Mouse (Mus musculus) MEL (cell line): ENCODE measurements around the gene Otud5. TPM values are rescaled to one million over a fixed set of nuclear protein-coding genes. Genes with fewer than 3 reads are reported as not detected.

Source experiments
- DNase-seq: peaks from one replicate; pipeline ENCODE4 v3.0.0; 2011; ENCODE audit warnings: low read depth, low spot score
- H3K27ac ChIP-seq: 2 replicates; pipeline ENCODE4 v1.5.1; 2012; ENCODE audit warnings: low read depth, mild to moderate bottlenecking, control low read depth, low read length, moderate library complexity; ENCODE audit not compliant: control insufficient read depth
- H3K27me3 ChIP-seq, 2 experiments: fragments of 150-350 bp in 1 of 2; sonication (generic) in 1 of 2; 2 replicates each; pipeline ENCODE4 v1.6.1; 2012; ENCODE audit warnings: low read length in 2 of 2, mild to moderate bottlenecking in 2 of 2, improper control_type of control experiment in 1 of 2, moderate library complexity in 1 of 2; ENCODE audit not compliant: insufficient read depth in 2 of 2, control insufficient read depth in 1 of 2
- H3K36me3 ChIP-seq, 2 experiments: 2 replicates each; pipeline ENCODE4 v1.6.1; 2012 to 2014; ENCODE audit warnings: low read length in 2 of 2, improper control_type of control experiment in 1 of 2, inconsistent platforms in 1 of 2, mild to moderate bottlenecking in 1 of 2; ENCODE audit not compliant: insufficient read depth in 2 of 2, control insufficient read depth in 1 of 2
- H3K4me1 ChIP-seq, 2 experiments: fragments of 150-350 bp in 1 of 2; sonication (generic) in 1 of 2; 2 replicates each; pipeline ENCODE4 v1.6.1; 2012; ENCODE audit warnings: low read length in 2 of 2, improper control_type of control experiment in 1 of 2, mild to moderate bottlenecking in 1 of 2; ENCODE audit not compliant: insufficient read depth in 2 of 2, control insufficient read depth in 1 of 2
- H3K4me3 ChIP-seq, 2 experiments: fragments of 150-350 bp in 1 of 2; sonication (generic) in 1 of 2; 2 replicates each; pipeline ENCODE4 v1.5.1; 2012; ENCODE audit warnings: low read depth in 2 of 2, low read length in 2 of 2, mild to moderate bottlenecking in 2 of 2, moderate library complexity in 2 of 2, control low read depth in 1 of 2, improper control_type of control experiment in 1 of 2; ENCODE audit not compliant: control insufficient read depth in 1 of 2, insufficient read depth in 1 of 2
- H3K79me2 ChIP-seq: 2 replicates; pipeline ENCODE4 v1.6.1; 2012; ENCODE audit warnings: mild to moderate bottlenecking, low read length, moderate library complexity; ENCODE audit not compliant: control insufficient read depth, poor library complexity, insufficient read depth
- H3K9ac ChIP-seq: 2 replicates; pipeline ENCODE4 v1.6.1; 2012; ENCODE audit warnings: low read depth, mild to moderate bottlenecking, control low read depth, low read length, moderate library complexity; ENCODE audit not compliant: control insufficient read depth, poor library complexity, severe bottlenecking
- H3K9me3 ChIP-seq: fragments of 150-350 bp; sonication (generic); replicated peaks from 2 replicates; pipeline ENCODE4 v1.6.1; 2012; ENCODE audit warnings: mild to moderate bottlenecking, low read length, improper control_type of control experiment, moderate library complexity; ENCODE audit not compliant: insufficient read depth
- BHLHE40 ChIP-seq: IDR thresholded peaks from 2 replicates; pipeline ENCODE4 v1.6.1; 2012; ENCODE audit warnings: low read depth, mild to moderate bottlenecking, inconsistent platforms, low read length, improper control_type of control experiment, borderline replicate concordance
- CHD2 ChIP-seq: IDR thresholded peaks from 2 replicates; pipeline ENCODE4 v1.6.1; 2011; ENCODE audit warnings: low read length, improper control_type of control experiment
- CTCF ChIP-seq, 3 experiments: IDR thresholded peaks in 2 of 3; conservative IDR thresholded peaks in 1 of 3; 2 replicates each; pipeline ENCODE4 v1.5.1; 2011 to 2012; ENCODE audit warnings: low read length in 3 of 3, low read depth in 2 of 3, mild to moderate bottlenecking in 2 of 3, improper control_type of control experiment in 1 of 3, inconsistent platforms in 1 of 3, mixed read lengths in 1 of 3, moderate library complexity in 1 of 3; ENCODE audit not compliant: control insufficient read depth in 1 of 3, insufficient read depth in 1 of 3, poor library complexity in 1 of 3, severe bottlenecking in 1 of 3
- E2F4 ChIP-seq: IDR thresholded peaks from 2 replicates; pipeline ENCODE4 v1.6.1; 2011; ENCODE audit warnings: low read depth, low read length, improper control_type of control experiment, borderline replicate concordance
- ELF1 ChIP-seq: IDR thresholded peaks from 2 replicates; pipeline ENCODE4 v1.6.1; 2014; ENCODE audit warnings: low read depth, mild to moderate bottlenecking, inconsistent platforms, low read length, improper control_type of control experiment, moderate library complexity
- EP300 ChIP-seq, 2 experiments: IDR thresholded peaks; 2 replicates each; pipeline ENCODE4 v1.6.1; 2011; ENCODE audit warnings: improper control_type of control experiment in 2 of 2, low read length in 2 of 2, low read depth in 1 of 2, mild to moderate bottlenecking in 1 of 2
- ETS1 ChIP-seq: IDR thresholded peaks from 2 replicates; pipeline ENCODE4 v1.6.1; 2012; ENCODE audit warnings: low read depth, mild to moderate bottlenecking, inconsistent platforms, low read length, improper control_type of control experiment, moderate library complexity
- GABPA ChIP-seq: IDR thresholded peaks from 2 replicates; pipeline ENCODE4 v1.6.1; 2012; ENCODE audit warnings: low read depth, mild to moderate bottlenecking, inconsistent platforms, low read length, improper control_type of control experiment, moderate library complexity
- GATA1 ChIP-seq: IDR thresholded peaks from 2 replicates; pipeline ENCODE4 v1.6.1; 2011; ENCODE audit warnings: low read depth, low read length, improper control_type of control experiment
- HCFC1 ChIP-seq: IDR thresholded peaks from 2 replicates; pipeline ENCODE4 v1.6.1; 2012; ENCODE audit warnings: low read depth, mild to moderate bottlenecking, inconsistent platforms, low read length, improper control_type of control experiment, moderate library complexity
- JUND ChIP-seq: IDR thresholded peaks from 2 replicates; pipeline ENCODE4 v1.6.1; 2011; ENCODE audit warnings: low read depth, mild to moderate bottlenecking, improper control_type of control experiment, low read length
- KAT2A ChIP-seq: conservative IDR thresholded peaks from 2 replicates; pipeline ENCODE4 v1.6.1; 2012; ENCODE audit warnings: low read depth, low read length, improper control_type of control experiment, inconsistent platforms
- MAX ChIP-seq: IDR thresholded peaks from 2 replicates; pipeline ENCODE4 v1.6.1; 2011; ENCODE audit warnings: low read length, improper control_type of control experiment
- MAZ ChIP-seq: IDR thresholded peaks from 2 replicates; pipeline ENCODE4 v1.6.1; 2012; ENCODE audit warnings: low read depth, mild to moderate bottlenecking, inconsistent platforms, low read length, improper control_type of control experiment
- MEF2A ChIP-seq: IDR thresholded peaks from 2 replicates; pipeline ENCODE4 v1.6.1; 2014; ENCODE audit warnings: low read depth, mild to moderate bottlenecking, inconsistent platforms, low read length, improper control_type of control experiment; ENCODE audit not compliant: poor library complexity, insufficient replicate concordance, severe bottlenecking; ENCODE audit errors: extremely low read depth
- MXI1 ChIP-seq: IDR thresholded peaks from 2 replicates; pipeline ENCODE4 v1.6.1; 2011; ENCODE audit warnings: mild to moderate bottlenecking, low read depth, low read length, improper control_type of control experiment
- MYB ChIP-seq: IDR thresholded peaks from 2 replicates; pipeline ENCODE4 v1.6.1; 2011; ENCODE audit warnings: mild to moderate bottlenecking, low read depth, low read length, improper control_type of control experiment
- MYC ChIP-seq: IDR thresholded peaks from 2 replicates; pipeline ENCODE4 v1.6.1; 2011; ENCODE audit warnings: low read depth, mild to moderate bottlenecking, low read length, improper control_type of control experiment, moderate library complexity
- NELFE ChIP-seq: IDR thresholded peaks from 2 replicates; pipeline ENCODE4 v1.6.1; 2011; ENCODE audit warnings: low read depth, low read length, improper control_type of control experiment
- NRF1 ChIP-seq: IDR thresholded peaks from 2 replicates; pipeline ENCODE4 v1.6.1; 2014; ENCODE audit warnings: low read depth, mild to moderate bottlenecking, inconsistent platforms, low read length, improper control_type of control experiment, moderate library complexity; ENCODE audit not compliant: poor library complexity, insufficient read depth, severe bottlenecking
- POLR2AphosphoS2 ChIP-seq: IDR thresholded peaks from 2 replicates; pipeline ENCODE4 v1.6.1; 2011; ENCODE audit warnings: low read length, improper control_type of control experiment
- POLR2AphosphoS5 ChIP-seq: IDR thresholded peaks from 2 replicates; pipeline ENCODE4 v1.6.1; 2012; ENCODE audit warnings: low read depth, borderline replicate concordance, mild to moderate bottlenecking, inconsistent platforms, low read length, moderate library complexity, mixed read lengths
- RAD21 ChIP-seq: IDR thresholded peaks from 2 replicates; pipeline ENCODE4 v1.6.1; 2011; ENCODE audit warnings: mild to moderate bottlenecking, low read depth, low read length, improper control_type of control experiment
- RCOR1 ChIP-seq: IDR thresholded peaks from 2 replicates; pipeline ENCODE4 v1.6.1; 2012; ENCODE audit warnings: low read depth, mild to moderate bottlenecking, inconsistent platforms, low read length, improper control_type of control experiment
- SIN3A ChIP-seq: IDR thresholded peaks from 2 replicates; pipeline ENCODE4 v1.6.1; 2012; ENCODE audit warnings: low read length, improper control_type of control experiment, inconsistent platforms
- SMC3 ChIP-seq: IDR thresholded peaks from 2 replicates; pipeline ENCODE4 v1.6.1; 2011; ENCODE audit warnings: low read depth, low read length, improper control_type of control experiment
- TAL1 ChIP-seq: IDR thresholded peaks from 2 replicates; pipeline ENCODE4 v1.6.1; 2012; ENCODE audit warnings: mild to moderate bottlenecking, inconsistent platforms, low read length, moderate library complexity, mixed read lengths
- TBP ChIP-seq: IDR thresholded peaks from 2 replicates; pipeline ENCODE4 v1.8.0; 2011; ENCODE audit warnings: low read depth, low read length, improper control_type of control experiment
- TCF12 ChIP-seq: IDR thresholded peaks from 2 replicates; pipeline ENCODE4 v1.6.1; 2014; ENCODE audit warnings: low read depth, mild to moderate bottlenecking, inconsistent platforms, low read length, improper control_type of control experiment, moderate library complexity
- USF1 ChIP-seq: IDR thresholded peaks from 2 replicates; pipeline ENCODE4 v1.6.1; 2014; ENCODE audit warnings: low read depth, mild to moderate bottlenecking, inconsistent platforms, low read length, improper control_type of control experiment, moderate library complexity
- USF2 ChIP-seq, 2 experiments: IDR thresholded peaks; 2 replicates each; pipeline ENCODE4 v1.6.1; 2011 to 2012; ENCODE audit warnings: improper control_type of control experiment in 2 of 2, low read length in 2 of 2, borderline replicate concordance in 1 of 2, inconsistent platforms in 1 of 2, low read depth in 1 of 2, mild to moderate bottlenecking in 1 of 2; ENCODE audit not compliant: insufficient read depth in 1 of 2
- ZKSCAN1 ChIP-seq: IDR thresholded peaks from 2 replicates; pipeline ENCODE4 v1.6.1; 2012; ENCODE audit warnings: low read depth, mild to moderate bottlenecking, inconsistent platforms, low read length, improper control_type of control experiment, moderate library complexity
- ZMIZ1 ChIP-seq: IDR thresholded peaks from 2 replicates; pipeline ENCODE4 v1.6.1; 2012; ENCODE audit warnings: low read depth, mild to moderate bottlenecking, inconsistent platforms, low read length, improper control_type of control experiment, moderate library complexity
- ZNF384 ChIP-seq: IDR thresholded peaks from 2 replicates; pipeline ENCODE4 v1.6.1; 2012; ENCODE audit warnings: low read depth, mild to moderate bottlenecking, inconsistent platforms, low read length, improper control_type of control experiment
- polyA plus RNA-seq, 2 experiments: library from polyadenylated mRNA; stranded (reverse) in 1 of 2; unstranded in 1 of 2; fragments of >175 nt in 1 of 2; fragments of >200 nt in 1 of 2; gene quantifications; 2 replicates each; pipeline versions ENCODE4 v1.2.1 to v1.2.4; 2012; ENCODE audit warnings: low replicate concordance in 2 of 2, low read depth in 1 of 2; ENCODE audit not compliant: insufficient read length in 2 of 2, insufficient read depth in 1 of 2, missing spikeins in 1 of 2
- total RNA-seq: library from RNA; depleted of rRNA; stranded (reverse); fragments of 300-350 nt; gene quantifications from 2 replicates; pipeline ENCODE4 v1.2.3, GENCODE M21; 2012

Gene Otud5
- total and polyA plus RNA-seq, 3 experiments, result 76.4 to 1,180 (median 197) TPM

GRCm38 (mm10) chrX:7837146-7837545 is 4.0 kb upstream of the Otud5 start (continued):
- TF ChIP-seq EP300 (IDR thresholded peaks at IDR 0.05; ENCODE audit: low read depth in 1 of 2, low read length in 2 of 2), result peak; percentile 79 to 81
- no peak for TF ChIP-seq BHLHE40
- TF ChIP-seq GABPA, result no peak
- TF ChIP-seq ZKSCAN1, result no peak
- TF ChIP-seq ELF1, result no peak
- peak; percentile 88 for TF ChIP-seq TAL1
- TF ChIP-seq USF2 (IDR thresholded peaks at IDR 0.05; ENCODE audit: borderline replicate concordance in 1 of 2, insufficient read depth in 1 of 2, low read depth in 1 of 2, low read length in 2 of 2), result no peak
- TF ChIP-seq MAX, result no peak
- TF ChIP-seq GATA1, result peak; percentile 85
- TF ChIP-seq CTCF (IDR thresholded peaks at IDR 0.05 in 2 of 3, conservative IDR thresholded peaks at IDR 0.05 in 1 of 3; ENCODE audit: control insufficient read depth in 1 of 3, insufficient read depth in 1 of 3, low read depth in 2 of 3, low read length in 3 of 3, poor library complexity in 1 of 3, severe bottlenecking in 1 of 3), result no peak
- TF ChIP-seq MAZ, result no peak
- no peak for TF ChIP-seq POLR2AphosphoS2
- peak; percentile 76 for TF ChIP-seq ETS1
- TF ChIP-seq E2F4, result no peak
- no peak for TF ChIP-seq KAT2A
- TF ChIP-seq ZMIZ1, result no peak

GRCm38 (mm10) chrX:7840842-7841162 is 362 bp upstream of the Otud5 start:
- H3K9ac ChIP-seq, result peak overlapping the region; percentile 71
- H3K4me1 ChIP-seq, result peaks cover 12 to 39% of the 10 kb centered on the region in 2 experiments
- no peaks in the 10 kb centered on the region for H3K9me3 ChIP-seq
- DNase-seq, result no peak
- H3K27me3 ChIP-seq, result no peaks in the 10 kb centered on the region
- peak overlapping the region; percentile 52 to 77 for H3K4me3 ChIP-seq
- H3K36me3 ChIP-seq, result peaks cover 2 to 44% of the 10 kb centered on the region in 2 experiments; a peak in 2 of 4 replicates
- peaks cover 38% of the 10 kb centered on the region for H3K79me2 ChIP-seq
- H3K27ac ChIP-seq, result peak overlapping the region; percentile 91
- TF ChIP-seq HCFC1, result no peak
- TF ChIP-seq MEF2A, result no peak
- TF ChIP-seq TCF12, result no peak
- TF ChIP-seq NELFE, result 0 out of 2 replicates have a peak, but pooled peaks have one; percentile 3
- TF ChIP-seq SMC3, result no peak
- TF ChIP-seq MAZ, result peak; percentile 73; the same call in 1 of the 2 replicates
- TF ChIP-seq RCOR1, result peak; percentile 25; the same call in 1 of the 2 replicates
- TF ChIP-seq RAD21, result no peak
- TF ChIP-seq MYB, result no peak
- TF ChIP-seq CHD2, result no peak
- TF ChIP-seq CTCF (IDR thresholded peaks at IDR 0.05 in 2 of 3, conservative IDR thresholded peaks at IDR 0.05 in 1 of 3; ENCODE audit: control insufficient read depth in 1 of 3, insufficient read depth in 1 of 3, low read depth in 2 of 3, low read length in 3 of 3, poor library complexity in 1 of 3, severe bottlenecking in 1 of 3), result no peak
- TF ChIP-seq SIN3A, result 0 out of 2 replicates have a peak, but pooled peaks have one; percentile 82
- peak in 1 of 2 experiments; percentile 15; a peak in 1 of 4 replicates for TF ChIP-seq EP300 (IDR thresholded peaks at IDR 0.05; ENCODE audit: low read depth in 1 of 2, low read length in 2 of 2)
- TF ChIP-seq ZNF384, result peak; percentile 72
- no peak for TF ChIP-seq POLR2AphosphoS5
- TF ChIP-seq JUND, result no peak
- no peak for TF ChIP-seq KAT2A
- no peak for TF ChIP-seq GABPA
- TF ChIP-seq USF1, result no peak
- no peak for TF ChIP-seq ELF1
- TF ChIP-seq TBP, result no peak
- TF ChIP-seq ZKSCAN1, result no peak
- TF ChIP-seq MXI1, result peak; percentile 57
- no peak for TF ChIP-seq MYC
- TF ChIP-seq USF2 (IDR thresholded peaks at IDR 0.05; ENCODE audit: borderline replicate concordance in 1 of 2, insufficient read depth in 1 of 2, low read depth in 1 of 2, low read length in 2 of 2), result no peak
- peak; percentile 77 for TF ChIP-seq NRF1
- TF ChIP-seq ZMIZ1, result 0 out of 2 replicates have a peak, but pooled peaks have one; percentile 48
- no peak for TF ChIP-seq E2F4
